Mouse (Mus musculus): ENCODE data around the gene Sema4d.

Sema4d gene

DNA sequence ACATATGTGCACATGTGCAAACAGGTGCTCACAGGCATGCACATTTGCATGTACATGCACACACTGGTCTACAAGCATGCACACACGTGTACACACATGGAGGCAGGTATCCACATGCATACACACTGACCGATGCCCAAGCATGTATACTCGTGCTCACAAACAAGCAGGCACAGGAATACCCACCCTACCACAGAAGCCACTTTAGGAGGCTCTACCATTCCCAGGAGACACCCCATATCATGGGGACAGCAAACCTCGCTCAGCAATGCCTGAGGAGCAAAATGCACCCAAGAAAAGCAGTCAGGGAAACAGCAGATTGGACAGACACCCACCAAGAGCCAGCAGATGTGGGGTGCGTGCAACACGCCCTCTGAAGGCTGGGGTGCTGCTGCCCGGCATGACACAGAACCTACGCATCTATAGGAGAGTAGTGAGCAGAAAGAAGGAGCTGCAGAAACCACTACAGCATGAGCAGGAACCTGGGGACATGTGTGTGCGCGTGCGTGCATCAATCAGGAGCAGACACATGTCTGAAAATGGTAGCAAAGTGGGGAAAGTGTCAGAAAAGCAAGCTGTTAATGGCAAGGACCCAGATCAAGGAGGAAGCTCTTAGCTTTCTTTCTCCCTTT is 15.1 kb downstream of the Sema4d start:
- no peak for DNase-seq (ENCODE audit: low read depth)

DNA sequence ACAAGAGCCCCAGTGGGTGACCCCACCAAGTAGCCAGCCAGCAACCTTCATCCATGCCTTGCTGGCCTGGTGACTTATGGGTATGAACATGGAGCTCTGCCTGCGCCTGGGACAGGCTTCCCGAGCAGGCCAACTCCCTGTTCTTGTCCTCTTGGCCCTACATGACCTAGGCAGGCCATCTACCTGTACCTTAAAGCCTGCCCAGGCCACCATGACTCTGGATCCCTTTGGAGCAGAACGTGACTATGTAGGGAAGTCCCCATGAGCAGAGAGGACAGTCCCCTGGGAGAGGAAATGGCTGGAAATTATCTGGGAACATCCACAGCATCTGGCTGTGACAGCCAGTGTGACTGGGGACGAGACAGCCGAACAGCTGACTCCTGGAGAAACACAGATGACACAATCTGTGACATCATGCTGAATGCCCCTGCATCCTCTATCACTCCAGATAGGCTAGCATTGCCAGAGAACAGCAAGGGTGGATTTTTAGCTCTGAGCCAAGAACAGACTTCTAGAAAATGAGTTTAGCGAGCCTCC is 15.7 kb downstream of the Sema4d start:
- no peak for DNase-seq (ENCODE audit: low read depth)

DNA sequence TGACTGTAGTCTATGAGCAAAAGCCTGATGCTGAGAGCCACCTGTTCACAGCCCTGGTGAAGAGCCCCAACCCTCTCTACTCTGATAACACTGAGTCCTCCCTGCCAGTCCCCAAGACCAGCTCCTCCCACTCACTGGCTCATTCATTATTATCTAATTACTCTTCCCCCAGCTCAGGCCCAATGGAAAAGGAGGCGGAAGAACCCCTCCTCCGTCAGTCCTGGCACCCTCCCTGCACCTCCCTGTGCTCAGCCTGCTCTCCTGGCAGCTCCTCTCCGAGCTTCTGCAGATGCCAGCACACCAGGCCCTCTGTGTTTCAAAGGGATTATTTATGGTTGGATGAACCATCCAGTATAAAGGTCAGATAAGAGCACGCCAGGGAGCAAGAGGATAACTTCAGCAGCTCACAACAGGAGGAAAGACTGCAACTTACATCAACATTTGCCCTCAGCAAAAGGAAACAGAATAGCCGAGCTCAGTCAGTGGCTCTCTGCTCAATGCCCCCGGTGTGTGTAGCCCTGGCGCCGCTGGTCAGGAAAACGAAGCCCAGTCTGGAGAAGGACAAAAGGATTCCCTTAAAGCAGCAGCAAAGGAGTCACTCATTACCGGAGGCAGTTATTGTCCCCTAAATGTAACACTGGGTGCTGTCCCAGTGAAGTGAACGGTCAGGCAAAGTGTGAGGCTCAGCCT is 16.4 kb downstream of the Sema4d start:
- DNase-seq (ENCODE audit: low read depth), result no peak

DNA sequence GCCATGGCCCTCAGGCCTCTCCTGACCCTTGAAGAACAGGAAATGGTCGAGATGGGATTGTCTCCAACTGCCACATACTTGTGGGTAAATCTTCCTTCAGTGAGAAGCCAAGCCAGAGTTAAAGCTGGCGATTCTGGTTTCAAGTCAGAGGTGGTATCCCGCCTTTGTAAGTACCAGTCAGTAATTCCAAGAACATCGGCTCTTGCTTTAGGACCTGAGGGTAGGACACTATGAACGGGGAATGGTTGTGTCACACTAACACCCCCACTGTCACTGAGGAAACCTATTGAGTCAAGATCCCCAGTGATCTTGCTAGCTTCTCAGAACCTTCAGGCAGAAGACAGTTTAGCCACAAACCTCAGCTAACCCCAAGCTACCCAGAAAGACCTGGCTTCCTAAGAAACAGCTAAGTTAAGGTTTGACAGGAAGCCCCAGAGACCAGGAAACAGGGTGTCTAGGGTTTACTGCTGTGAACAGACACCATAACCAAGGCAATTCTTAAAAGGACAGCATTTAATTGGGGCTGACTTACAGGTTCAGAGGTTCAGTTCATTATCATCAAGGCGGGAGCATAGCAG is 17.3 kb downstream of the Sema4d start:
- no peak for DNase-seq (ENCODE audit: low read depth)

DNA sequence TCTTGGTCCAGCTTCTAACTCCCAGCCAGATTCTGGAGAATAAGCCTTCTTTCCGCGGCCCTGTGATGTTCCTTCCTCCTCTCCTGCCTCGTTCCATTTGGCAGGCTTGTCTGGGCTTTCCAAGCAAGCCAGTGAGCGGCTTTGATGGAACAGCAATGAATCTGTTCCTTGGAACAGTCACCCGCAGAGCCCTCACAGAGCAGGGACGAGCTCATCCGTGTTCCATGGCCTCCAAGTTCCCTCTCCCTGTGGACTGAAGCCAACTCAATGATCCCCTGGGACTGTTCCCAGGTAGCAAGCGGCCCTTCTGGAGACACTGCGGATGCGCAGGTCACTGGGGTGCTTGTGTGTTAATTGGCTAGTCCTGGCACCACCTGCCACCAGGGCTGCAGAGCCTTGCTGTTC is 21.7 kb downstream of the Sema4d start:
- DNase-seq (ENCODE audit: low read depth), result no peak

DNA sequence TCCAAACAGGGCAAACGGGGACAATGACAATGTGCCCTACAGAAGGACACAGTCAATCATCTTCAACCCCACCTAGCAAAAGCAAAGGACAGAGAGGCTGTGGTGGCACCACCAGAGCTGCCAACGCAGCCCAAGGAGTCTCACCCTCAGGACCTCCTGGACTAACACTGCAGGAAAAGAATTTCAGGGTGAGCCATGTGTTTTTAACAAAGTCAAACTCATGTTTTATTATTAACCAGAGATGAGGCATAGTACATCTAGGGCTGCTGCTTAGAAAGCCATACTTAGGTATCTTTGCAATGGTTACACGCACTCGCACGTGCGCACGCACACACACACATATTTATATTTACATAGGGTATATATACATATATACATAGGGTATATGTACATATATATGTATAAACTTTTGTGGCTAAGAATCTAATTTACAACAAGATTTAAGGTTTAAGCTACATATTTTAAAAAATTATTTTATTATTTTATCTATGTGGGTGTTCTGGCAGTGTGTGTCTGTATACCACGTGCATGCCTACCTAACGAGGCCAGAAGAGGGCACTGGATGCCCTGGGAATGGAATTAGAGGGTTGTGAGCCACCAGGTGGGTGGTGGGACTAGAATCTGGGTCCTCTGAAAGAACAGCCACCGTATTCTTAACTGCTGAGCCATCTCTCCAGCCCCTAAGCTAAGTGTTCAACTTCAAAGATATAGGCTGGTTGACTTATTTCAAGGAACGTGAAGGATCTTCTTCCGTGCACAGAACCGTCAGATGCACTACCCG is 22.7 kb downstream of the Sema4d start:
- no peak for DNase-seq (ENCODE audit: low read depth)

DNA sequence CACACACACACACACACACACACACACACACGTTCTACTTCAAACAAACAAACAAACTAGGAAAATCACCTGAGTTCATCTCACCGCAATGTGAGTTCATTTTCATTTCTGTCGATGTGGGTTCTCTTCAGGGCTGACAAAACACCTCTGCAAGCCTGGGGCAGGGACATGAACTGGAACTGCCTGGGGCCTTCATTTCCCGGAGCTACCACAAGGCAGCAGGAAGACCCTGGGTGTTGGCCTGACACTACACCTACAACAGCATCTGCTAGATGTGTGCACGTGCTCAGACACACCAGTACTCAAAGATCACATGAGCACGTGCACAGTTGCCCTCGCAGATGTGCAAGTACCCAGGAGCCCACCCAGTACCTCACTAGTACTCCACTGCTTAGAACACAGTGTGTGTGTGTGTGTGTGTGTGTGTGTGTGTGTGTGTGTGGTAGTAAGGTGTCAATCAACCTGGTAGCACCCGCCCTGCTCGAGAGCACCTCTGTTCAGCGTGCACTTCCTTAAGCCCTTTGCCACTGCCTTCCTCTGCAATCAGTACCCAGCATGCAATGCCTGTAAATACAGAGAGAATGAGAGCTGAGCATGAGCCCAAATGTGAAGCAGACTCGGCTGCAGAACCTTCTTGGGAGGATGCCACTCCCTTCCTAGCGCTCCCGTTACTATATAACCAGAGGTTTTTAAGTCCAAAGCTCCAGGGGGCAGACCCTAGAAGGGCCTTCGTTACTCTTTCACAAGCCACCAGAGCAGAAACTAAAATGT is 25.4 kb downstream of the Sema4d start:
- DNase-seq (ENCODE audit: low read depth), result no peak

DNA sequence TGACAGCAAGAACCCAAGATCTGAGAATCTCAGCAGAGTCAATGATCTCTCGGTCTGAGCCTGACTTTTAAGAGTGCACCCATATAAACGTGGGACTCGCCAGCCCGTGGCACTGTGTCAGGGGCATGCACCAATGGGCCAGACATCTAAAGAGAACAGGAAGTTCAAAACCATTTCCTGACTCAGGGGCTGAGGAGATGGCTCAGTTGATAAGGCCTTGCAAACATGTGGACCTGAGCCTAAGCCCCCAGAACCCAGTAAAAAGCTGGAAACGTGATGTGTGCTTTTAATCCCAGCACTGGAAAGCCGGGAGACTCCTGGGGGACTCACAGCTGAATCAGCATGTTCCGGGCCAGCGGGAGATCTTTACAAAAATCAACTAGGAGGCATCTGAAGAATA is 26.0 kb downstream of the Sema4d start:
- no peak for DNase-seq (ENCODE audit: low read depth)

DNA sequence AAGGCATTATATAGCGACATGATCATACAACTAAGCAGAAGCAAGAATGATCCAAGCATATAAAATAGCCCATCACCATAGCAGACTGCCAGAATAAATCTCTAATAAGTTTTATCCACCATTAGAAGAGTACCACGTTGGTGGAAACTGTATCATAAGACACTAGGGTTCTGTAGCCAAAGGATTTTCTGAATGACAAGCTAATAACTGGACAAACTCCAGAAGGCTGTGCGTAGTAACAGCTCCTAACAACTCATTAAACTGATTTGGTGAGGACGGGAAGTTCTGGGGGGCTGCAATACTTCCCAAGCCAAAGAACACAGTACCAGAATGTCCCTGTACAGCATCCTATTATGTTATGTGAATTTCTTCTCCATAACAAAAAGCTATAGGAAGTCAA is 26.8 kb downstream of the Sema4d start:
- no peak for DNase-seq (ENCODE audit: low read depth)

DNA sequence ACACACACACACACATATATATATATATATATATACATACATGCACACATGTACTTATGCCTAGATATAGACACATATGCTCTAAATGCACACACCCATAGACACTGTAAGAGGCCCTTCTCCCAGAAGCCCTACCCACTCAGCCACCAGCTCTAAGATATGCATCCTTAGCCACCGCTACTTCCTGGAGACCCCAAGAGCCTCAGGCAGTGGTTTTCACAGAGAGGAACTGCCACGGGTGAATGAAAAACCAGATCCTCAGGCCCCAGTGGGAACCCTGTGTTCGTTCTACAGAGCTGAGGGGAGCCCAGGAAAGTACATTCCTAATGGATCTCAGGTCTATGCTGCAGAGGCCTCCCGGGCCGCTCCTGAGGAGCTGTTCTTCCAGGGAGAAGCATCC is 28.2 kb downstream of the Sema4d start:
- DNase-seq (ENCODE audit: low read depth), result no peak

DNA sequence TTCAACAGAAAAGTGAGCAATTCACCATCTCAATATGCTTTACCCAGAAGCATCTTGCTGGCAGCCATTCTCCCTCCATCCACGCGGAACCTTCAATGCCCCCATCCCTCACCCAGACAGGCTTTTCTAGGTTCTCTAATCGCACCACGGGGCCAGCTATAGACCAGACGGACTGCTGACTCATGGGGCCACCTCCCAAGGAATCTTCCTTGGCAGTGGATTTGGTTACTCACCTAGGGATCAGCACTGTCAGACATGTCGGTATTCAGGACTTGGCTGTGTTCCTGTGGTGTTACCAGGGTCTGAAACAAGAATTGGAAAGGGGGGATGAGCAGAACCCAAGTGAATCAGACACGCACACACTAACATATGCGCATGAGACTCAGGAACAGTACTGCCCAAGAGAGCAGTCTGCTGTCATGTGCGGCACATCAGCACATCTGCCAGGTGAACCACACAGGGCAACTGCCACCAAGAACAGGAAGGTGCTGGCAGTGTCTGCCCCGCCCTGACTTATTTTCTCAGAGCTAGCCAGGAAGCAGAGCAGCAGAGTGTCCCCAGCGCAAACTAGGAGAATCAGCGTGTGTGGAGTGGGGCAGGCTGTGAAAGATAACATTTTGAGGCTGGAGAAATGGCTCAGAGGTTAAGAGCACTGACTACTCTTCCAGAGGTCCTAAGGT is 30.4 kb downstream of the Sema4d start:
- peak; percentile 30 for DNase-seq (ENCODE audit: low read depth)

DNA sequence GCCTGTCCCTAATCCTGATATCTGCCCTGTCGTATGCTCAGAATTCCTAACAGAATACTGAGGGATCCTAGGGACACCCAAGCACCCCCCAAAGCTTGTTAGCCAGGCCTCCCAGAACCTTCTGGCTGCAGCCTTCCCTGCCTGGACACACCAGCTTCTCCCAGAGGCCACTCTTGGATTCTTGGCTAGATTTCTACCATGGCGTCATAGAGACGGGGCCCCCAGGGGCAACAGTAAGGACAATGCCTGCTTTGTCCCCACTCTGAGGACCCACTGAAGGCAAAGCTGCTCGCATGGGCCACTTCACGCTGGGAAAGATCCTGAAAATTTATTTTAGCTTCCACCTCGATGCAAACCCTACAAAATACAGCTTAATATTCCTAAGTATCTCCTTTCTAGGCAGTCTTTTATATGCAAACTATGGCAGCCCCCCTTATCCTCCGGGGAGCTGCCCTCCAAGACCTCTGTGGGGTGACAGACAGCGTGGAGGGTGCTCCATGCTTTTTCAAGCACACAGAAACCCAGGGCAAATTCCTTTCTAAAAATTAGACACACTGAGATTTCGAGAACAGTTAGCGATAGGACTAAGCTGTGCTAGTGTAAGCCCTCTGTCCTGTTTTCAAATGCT is 32.2 kb downstream of the Sema4d start:
- no peak for DNase-seq (ENCODE audit: low read depth)

DNA sequence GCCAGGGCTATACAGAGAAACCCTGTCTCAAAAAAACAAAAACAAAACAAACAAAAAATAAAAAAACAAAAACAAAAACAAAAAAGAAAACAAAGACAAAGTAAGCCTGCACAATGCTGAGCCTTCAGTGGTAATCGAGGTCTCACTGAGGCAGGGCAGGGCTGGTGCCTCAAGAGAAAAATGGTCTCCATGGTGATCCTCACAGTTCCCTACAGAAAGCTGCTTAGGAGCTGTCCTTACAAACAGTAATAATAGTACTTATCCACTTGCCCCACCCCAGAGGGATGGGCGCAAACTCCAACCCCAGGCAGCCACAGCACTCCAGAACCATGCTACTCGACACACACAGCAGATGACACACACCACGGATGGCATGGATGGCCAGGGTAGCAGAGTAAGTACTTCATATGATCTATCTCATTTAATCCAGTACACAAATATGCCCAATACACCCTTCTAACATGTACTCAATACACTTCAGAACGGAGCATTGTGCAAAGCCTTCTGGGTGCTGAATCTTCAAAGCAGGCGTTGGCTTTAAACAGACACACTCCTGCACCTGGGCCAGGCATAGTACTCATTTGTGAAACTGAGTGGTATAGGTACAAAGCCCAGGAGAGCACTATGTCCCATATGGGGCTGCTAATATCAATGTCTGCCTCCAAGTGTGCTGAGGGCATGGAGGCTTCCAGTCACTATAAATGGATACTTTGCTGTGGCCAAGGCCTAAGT is 34.1 kb downstream of the Sema4d start:
- DNase-seq (ENCODE audit: low read depth), result no peak

DNA sequence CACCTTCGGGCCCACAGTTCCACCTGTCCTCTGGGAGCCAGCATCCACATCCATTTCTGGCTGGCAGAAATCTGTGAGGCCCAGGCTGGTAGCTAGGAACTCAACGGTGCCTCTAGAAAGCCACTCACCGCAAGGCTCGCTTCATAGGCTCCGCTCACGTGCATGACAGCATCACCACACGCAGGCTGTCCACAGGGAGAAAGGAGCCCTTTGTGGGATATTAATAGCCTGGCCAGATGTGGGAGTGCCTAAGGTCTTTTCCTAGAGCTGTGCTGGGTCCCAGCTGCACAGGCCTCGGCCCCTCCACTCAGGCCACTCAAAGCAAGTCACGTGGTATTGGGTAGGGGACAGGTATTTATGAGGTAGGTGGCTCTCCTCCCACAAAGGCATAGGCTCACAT is 35.1 kb downstream of the Sema4d start:
- DNase-seq (ENCODE audit: low read depth), result no peak

DNA sequence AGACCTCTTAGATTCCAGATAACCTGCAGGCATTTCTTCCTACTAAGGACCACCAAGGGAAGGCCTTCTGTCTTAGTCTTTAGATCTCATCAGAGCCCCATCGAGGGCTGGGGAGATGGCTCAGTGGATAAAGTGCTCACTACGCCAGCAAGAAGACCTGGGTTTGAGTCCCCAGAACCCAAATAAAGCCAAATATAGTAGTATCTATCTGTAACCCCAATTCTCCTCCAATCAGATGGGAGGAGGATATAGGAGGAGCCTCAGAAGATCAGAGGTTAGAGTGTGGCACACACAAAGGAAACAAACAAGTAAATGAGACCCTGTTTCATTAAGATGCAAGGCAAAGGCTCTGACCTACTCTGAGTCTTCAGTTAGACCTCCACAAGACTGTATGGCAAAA is 36.4 kb downstream of the Sema4d start:
- DNase-seq (ENCODE audit: low read depth), result no peak

DNA sequence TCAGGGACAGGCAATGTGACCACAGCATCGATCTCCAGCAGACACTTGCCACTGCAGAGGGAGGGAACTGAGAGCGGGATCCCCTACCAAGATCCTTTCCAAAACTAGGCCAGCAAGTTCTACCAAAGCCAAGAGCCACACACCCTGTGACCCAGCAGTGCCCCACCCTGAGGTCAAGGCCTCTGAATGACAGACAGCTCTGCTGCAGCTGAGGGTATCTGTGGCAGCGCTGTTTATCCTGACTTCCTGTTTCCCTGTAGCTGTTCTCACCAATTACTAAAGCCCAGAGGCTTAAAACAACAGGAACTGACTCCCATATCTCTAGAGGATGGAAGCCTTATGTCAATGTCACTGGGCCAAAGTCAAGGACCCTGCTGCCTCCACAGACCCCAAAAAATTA is 37.0 kb downstream of the Sema4d start:
- no peak for DNase-seq (ENCODE audit: low read depth)

DNA sequence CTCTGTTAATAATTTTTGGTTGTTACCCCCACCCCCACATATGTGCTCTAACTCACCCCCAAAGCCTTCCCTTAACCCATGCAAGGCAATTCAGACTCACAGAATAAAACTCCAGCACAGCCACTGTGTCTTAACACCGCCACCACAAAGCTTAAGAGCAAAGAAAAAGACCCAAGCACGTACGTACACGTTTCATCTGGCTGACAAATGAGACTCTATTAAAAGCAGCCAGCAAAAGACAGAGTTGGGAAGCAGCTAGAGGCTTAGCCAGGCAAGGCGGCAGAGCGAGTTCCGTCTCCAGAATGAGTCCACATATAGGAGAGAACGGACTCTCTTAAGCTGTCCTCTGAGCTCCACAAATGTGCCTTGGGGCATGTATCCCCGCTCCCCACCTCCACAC is 37.5 kb downstream of the Sema4d start:
- no peak for DNase-seq (ENCODE audit: low read depth)

DNA sequence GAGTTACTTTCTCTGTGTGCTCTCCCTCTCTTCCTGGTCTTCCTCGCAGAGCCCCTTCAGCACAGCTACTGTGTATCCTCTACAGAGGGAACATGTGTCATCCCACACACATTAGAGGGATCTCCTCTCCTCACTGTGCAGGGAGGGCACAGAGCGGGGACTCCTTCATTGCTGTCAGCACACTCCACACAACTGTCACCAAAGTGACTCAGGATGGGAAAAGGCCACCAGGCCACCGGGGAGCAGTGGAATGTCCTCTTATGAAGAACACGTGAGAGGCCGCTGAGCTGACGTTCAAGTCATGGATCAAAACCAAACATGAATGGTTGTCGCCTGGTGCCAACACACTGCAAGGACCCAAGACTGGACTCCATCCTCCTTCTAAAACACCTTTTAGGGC is 38.0 kb downstream of the Sema4d start:
- DNase-seq (ENCODE audit: low read depth), result no peak

DNA sequence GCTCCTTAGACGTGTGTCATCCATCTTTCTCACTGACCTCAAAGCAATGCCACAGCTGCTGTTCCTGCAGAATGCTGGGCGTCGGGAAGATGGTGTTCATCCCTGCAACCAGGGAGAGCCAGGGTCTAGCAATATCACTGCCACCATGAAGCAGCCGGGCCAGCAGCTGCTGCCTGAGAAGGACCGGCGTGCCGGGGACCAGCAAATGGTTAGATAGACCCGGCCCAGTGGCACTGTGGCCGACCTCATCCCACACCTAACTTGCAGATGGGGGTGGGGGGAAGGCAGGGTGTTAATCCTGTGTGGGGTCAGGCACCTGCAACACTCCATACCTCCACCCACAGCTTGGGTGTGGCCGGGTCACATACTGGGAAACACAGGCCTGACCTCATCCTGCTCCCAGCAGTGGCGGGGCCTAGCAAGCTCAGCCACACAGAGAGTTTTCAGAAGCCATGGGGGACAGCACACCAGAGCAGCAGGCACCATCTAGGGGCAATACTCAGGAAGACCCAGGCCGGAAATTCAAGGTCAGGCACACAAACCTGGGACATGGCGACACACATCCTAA is 38.9 kb downstream of the Sema4d start:
- DNase-seq (ENCODE audit: low read depth), result no peak

Data from fibroblast of lung, adult 2 months (primary cell).